Mouse (Mus musculus): ENCODE data around the gene Ckm.

Ckm gene

GRCm38 (mm10) chr7:19432475-19432874 is 27.9 kb downstream of the Ckm start:
- DNase-seq (ENCODE audit: low spot score in 2 of 2): no peak

- no peak for DNase-seq (ENCODE audit: low spot score in 2 of 2)
Measured at GRCm38 (mm10) chr7:19436276-19436675, 31.7 kb downstream of the Ckm start.

GRCm38 (mm10) chr7:19437048-19437447 is 32.5 kb downstream of the Ckm start:
- DNase-seq (ENCODE audit: low spot score in 2 of 2): no peak

- DNase-seq (ENCODE audit: low spot score in 2 of 2): no peak
Measured at GRCm38 (mm10) chr7:19441448-19442091, 37.0 kb downstream of the Ckm start.

- peak; percentile 74 to 94 for DNase-seq (ENCODE audit: low spot score in 2 of 2)
Measured at GRCm38 (mm10) chr7:19443344-19443743, 38.8 kb downstream of the Ckm start.

GRCm38 (mm10) chr7:19444801-19445200 is 40.2 kb downstream of the Ckm start:
- DNase-seq (ENCODE audit: low spot score in 2 of 2): no peak

GRCm38 (mm10) chr7:19447689-19448088 is 43.1 kb downstream of the Ckm start:
- no peak for DNase-seq (ENCODE audit: low spot score in 2 of 2)

GRCm38 (mm10) chr7:19449165-19449564 is 44.6 kb downstream of the Ckm start:
- DNase-seq (ENCODE audit: low spot score in 2 of 2): no peak

GRCm38 (mm10) chr7:19455186-19455585 is 50.6 kb downstream of the Ckm start:
- DNase-seq (ENCODE audit: low spot score in 2 of 2): no peak

GRCm38 (mm10) chr7:19455819-19456495 is 51.4 kb downstream of the Ckm start:
- DNase-seq (ENCODE audit: low spot score in 2 of 2): no peak

GRCm38 (mm10) chr7:19456628-19457027 is 52.1 kb downstream of the Ckm start:
- DNase-seq (ENCODE audit: low spot score in 2 of 2): no peak

- no peak for DNase-seq (ENCODE audit: low spot score in 2 of 2)
Measured at GRCm38 (mm10) chr7:19457414-19458071, 53.0 kb downstream of the Ckm start.

GRCm38 (mm10) chr7:19458072-19458486 is 53.5 kb downstream of the Ckm start:
- DNase-seq (ENCODE audit: low spot score in 2 of 2): peak; percentile 55 to 83

- DNase-seq (ENCODE audit: low spot score in 2 of 2): peak; percentile 71 to 89
Measured at GRCm38 (mm10) chr7:19458591-19459111, 54.1 kb downstream of the Ckm start, which contains the start of gene Mark4. Mark4 (minus strand) TSS chr7:19458821.

- no peak for DNase-seq (ENCODE audit: low spot score in 2 of 2)
Measured at GRCm38 (mm10) chr7:19459144-19459870, 54.7 kb downstream of the Ckm start.

- DNase-seq (ENCODE audit: low spot score in 2 of 2): no peak
Measured at GRCm38 (mm10) chr7:19460500-19460899, 55.9 kb downstream of the Ckm start.

GRCm38 (mm10) chr7:19461488-19461887 is 56.9 kb downstream of the Ckm start:
- peak; percentile 67 to 85 for DNase-seq (ENCODE audit: low spot score in 2 of 2)

- DNase-seq (ENCODE audit: low spot score in 2 of 2): no peak
Measured at GRCm38 (mm10) chr7:19462443-19462842, 57.9 kb downstream of the Ckm start.

GRCm38 (mm10) chr7:19462884-19463381 is 58.4 kb downstream of the Ckm start, which contains the start of gene Exoc3l2:
Exoc3l2 (plus strand) TSS chr7:19463331.
- no peak for DNase-seq (ENCODE audit: low spot score in 2 of 2)

GRCm38 (mm10) chr7:19464367-19465307 is 60.1 kb downstream of the Ckm start:
- no peak for DNase-seq (ENCODE audit: low spot score in 2 of 2)
